8 mouse cellular contexts compared by ENCODE assay signal in genomic region chr9:44515131-44515751, GRCm38 (mm10). TPM values are rescaled to one million over a fixed set of nuclear protein-coding genes. Genes with fewer than 3 reads are reported as not detected.
DNase-seq lines count a peak whose midpoint lies in the region; ATAC-seq and TF ChIP-seq lines count a peak whose summit lies in the region.

No protein-coding gene starts in this region.

- dilution Hi-C loops in CH12.LX (cut with MboI; ENCODE audit: extremely low pct_ligation_motif_present, extremely low pct_unique_long_range_greater_than_20kb, low sequenced_read_pairs), result no loop called here

- in situ Hi-C loops in CH12.LX (cut with MboI; ENCODE audit: low pct_ligation_motif_present, low pct_unique_long_range_greater_than_20kb, low sequenced_read_pairs), result no loop called here

- TF ChIP-seq EP300 in CH12.LX (IDR thresholded peaks at IDR 0.05; ENCODE audit: low read length), result peak; percentile 60

- DNase-seq in A20 (ENCODE audit: low read depth, low spot score), result peak; percentile 86
- DNase-seq in CH12.LX (ENCODE audit: extremely low read depth), result peak; percentile 70
- DNase-seq in liver, result peak; percentile 69
- peak; percentile 52 to 66 for DNase-seq in natural killer cell, adult 2 months (ENCODE audit: low spot score in 2 of 2)
- DNase-seq in hindbrain, embryonic 11.5 days (ENCODE audit: low spot score), result no peak
- no peak for DNase-seq in Muller cell, postnatal 12 days (ENCODE audit: inconsistent ontology term)
- DNase-seq in cerebellum, postnatal 14 days, result no peak

- WGBS in heart, embryonic 12.5 days, result 47% methylated on average over 12 of the region's 12 CpGs
- WGBS in hindbrain, embryonic 11.5 days, result 67% methylated on average over 12 of the region's 12 CpGs

- no peak overlapping the region for H3K9ac ChIP-seq in CH12.LX (ENCODE audit: insufficient read depth, low read depth)
- no peak overlapping the region for H3K9ac ChIP-seq in heart, embryonic 12.5 days
- H3K9ac ChIP-seq in hindbrain, embryonic 11.5 days (ENCODE audit: low read depth, low read length), result no peak overlapping the region

- peaks cover 18 to 88% of the 10 kb centered on the region in 2 experiments for H3K36me3 ChIP-seq in CH12.LX (replicated peaks in 1 of 2; ENCODE audit: control insufficient read depth in 1 of 2, insufficient read depth in 1 of 2, low read length in 1 of 2)
- H3K36me3 ChIP-seq in heart, embryonic 12.5 days, result no peaks in the 10 kb centered on the region
- H3K36me3 ChIP-seq in hindbrain, embryonic 11.5 days (ENCODE audit: control insufficient read depth, insufficient read depth, low read length), result no peaks in the 10 kb centered on the region

- peak overlapping the region; percentile 10; the same call in 1 of the 2 replicates for H3K27ac ChIP-seq in CH12.LX (ENCODE audit: insufficient read depth, low read depth)
- peak overlapping the region; percentile 25; the same call in 1 of the 2 replicates for H3K27ac ChIP-seq in heart, embryonic 12.5 days (ENCODE audit: poor library complexity, severe bottlenecking)
- H3K27ac ChIP-seq in hindbrain, embryonic 11.5 days (ENCODE audit: low read depth, low read length), result no peak overlapping the region

- peak; percentile 49 for ATAC-seq in heart, embryonic 12.5 days (ENCODE audit: insufficient number of reproducible peaks, low FRiP score)
- no peak for ATAC-seq in hindbrain, embryonic 11.5 days (ENCODE audit: low FRiP score)

- no peak; the same call in 1 of the 2 replicates for TF ChIP-seq RAD21 in CH12.LX (IDR thresholded peaks at IDR 0.05; ENCODE audit: low read depth, low read length)

- peak overlapping the region in 1 of 3 experiments; percentile 3 for H3K4me3 ChIP-seq in CH12.LX (replicated peaks in 1 of 3; ENCODE audit: low read depth in 2 of 3, low read length in 2 of 3, poor library complexity in 1 of 3)
- H3K4me3 ChIP-seq in heart, embryonic 12.5 days, result no peak overlapping the region
- H3K4me3 ChIP-seq in hindbrain, embryonic 11.5 days (ENCODE audit: low read depth, low read length), result no peak overlapping the region

- H3K4me1 ChIP-seq in CH12.LX (ENCODE audit: control insufficient read depth in 1 of 2, insufficient read depth in 2 of 2), result peaks cover 35 to 96% of the 10 kb centered on the region in 2 experiments
- H3K4me1 ChIP-seq in heart, embryonic 12.5 days (replicated peaks), result peaks cover 26% of the 10 kb centered on the region
- no peaks in the 10 kb centered on the region for H3K4me1 ChIP-seq in hindbrain, embryonic 11.5 days (replicated peaks; ENCODE audit: control insufficient read depth, insufficient read depth, low read length)

- peak; percentile 54 for TF ChIP-seq POLR2A in CH12.LX (IDR thresholded peaks at IDR 0.05; ENCODE audit: low read depth, low read length)

- no peaks in the 10 kb centered on the region for H3K79me2 ChIP-seq in CH12.LX (replicated peaks; ENCODE audit: control insufficient read depth, extremely low read depth, insufficient read depth, poor library complexity, severe bottlenecking)

- peak overlapping the region; percentile 2; the same call in 1 of the 2 replicates for H3K4me2 ChIP-seq in CH12.LX (ENCODE audit: insufficient read depth, low read depth, poor library complexity, severe bottlenecking)
- H3K4me2 ChIP-seq in heart, embryonic 12.5 days, result peak overlapping the region; percentile 35
- H3K4me2 ChIP-seq in hindbrain, embryonic 11.5 days (replicated peaks; ENCODE audit: low read depth, low read length), result no peak overlapping the region

- no peaks in the 10 kb centered on the region for H3K9me3 ChIP-seq in CH12.LX (replicated peaks; ENCODE audit: low read length)
- H3K9me3 ChIP-seq in heart, embryonic 12.5 days (replicated peaks), result no peaks in the 10 kb centered on the region
- H3K9me3 ChIP-seq in hindbrain, embryonic 11.5 days (ENCODE audit: control insufficient read depth, low read length), result no peaks in the 10 kb centered on the region

- no peak for TF ChIP-seq CTCF in CH12.LX (conservative IDR thresholded peaks at IDR 0.05 in 1 of 2, IDR thresholded peaks at IDR 0.05 in 1 of 2; ENCODE audit: low read depth in 2 of 2, low read length in 2 of 2)

- H3K27me3 ChIP-seq in CH12.LX (replicated peaks), result no peaks in the 10 kb centered on the region
- no peaks in the 10 kb centered on the region for H3K27me3 ChIP-seq in heart, embryonic 12.5 days (replicated peaks)
- H3K27me3 ChIP-seq in hindbrain, embryonic 11.5 days (ENCODE audit: control insufficient read depth, insufficient read depth, low read length), result no peaks in the 10 kb centered on the region

TF ChIP-seq in CH12.LX, 34 proteins besides CTCF, POLR2A, EP300 and RAD21:
- no peak for TF ChIP-seq UBTF (IDR thresholded peaks at IDR 0.05; ENCODE audit: low read depth, low read length)
- TF ChIP-seq MAFK (IDR thresholded peaks at IDR 0.05; ENCODE audit: insufficient replicate concordance, low read length), result no peak
- no peak for TF ChIP-seq MAX (IDR thresholded peaks at IDR 0.05; ENCODE audit: low read length)
- no peak; the same call in none of the 2 replicates for TF ChIP-seq HCFC1 (IDR thresholded peaks at IDR 0.05; ENCODE audit: low read depth, low read length)
- no peak for TF ChIP-seq SMC3 (IDR thresholded peaks at IDR 0.05; ENCODE audit: low read depth, low read length)
- TF ChIP-seq JUND (conservative IDR thresholded peaks at IDR 0.05; ENCODE audit: low read depth, low read length), result peak; percentile 62
- peak; percentile 47; the same call in 1 of the 2 replicates for TF ChIP-seq IRF4 (IDR thresholded peaks at IDR 0.05; ENCODE audit: low read depth, low read length)
- TF ChIP-seq ZNF384 (IDR thresholded peaks at IDR 0.05; ENCODE audit: low read depth, low read length), result no peak
- peak; percentile 65 for TF ChIP-seq ELF1 (IDR thresholded peaks at IDR 0.05; ENCODE audit: low read depth, low read length)
- TF ChIP-seq MEF2A (IDR thresholded peaks at IDR 0.05; ENCODE audit: borderline replicate concordance, low read depth, low read length), result no peak
- no peak for TF ChIP-seq MAZ (IDR thresholded peaks at IDR 0.05; ENCODE audit: low read depth, low read length)
- no peak for TF ChIP-seq ZMIZ1 (IDR thresholded peaks at IDR 0.05; ENCODE audit: low read depth, low read length)
- TF ChIP-seq BHLHE40 (IDR thresholded peaks at IDR 0.05; ENCODE audit: low read depth, low read length), result peak; percentile 35; the same call in 1 of the 2 replicates
- no peak for TF ChIP-seq POLR2AphosphoS2 (IDR thresholded peaks at IDR 0.05; ENCODE audit: low read depth, low read length)
- TF ChIP-seq TBP (conservative IDR thresholded peaks at IDR 0.05; ENCODE audit: low read depth, low read length), result peak; percentile 35; the same call in 1 of the 2 replicates
- TF ChIP-seq SIN3A (IDR thresholded peaks at IDR 0.05; ENCODE audit: low read length), result no peak
- TF ChIP-seq NELFE (IDR thresholded peaks at IDR 0.05; ENCODE audit: low read depth, low read length), result no peak
- peak; percentile 95 for TF ChIP-seq TCF12 (IDR thresholded peaks at IDR 0.05; ENCODE audit: low read depth, low read length)
- 0 out of 2 replicates have a peak, but pooled peaks have one; percentile 36 for TF ChIP-seq JUN (IDR thresholded peaks at IDR 0.05; ENCODE audit: insufficient read depth, low read depth, low read length)
- no peak for TF ChIP-seq USF1 (IDR thresholded peaks at IDR 0.05; ENCODE audit: low read depth, low read length)
- no peak for TF ChIP-seq CHD2 (IDR thresholded peaks at IDR 0.05; ENCODE audit: low read length)
- TF ChIP-seq E2F4 (IDR thresholded peaks at IDR 0.05; ENCODE audit: insufficient replicate concordance, low read depth, low read length), result no peak
- TF ChIP-seq MYC (IDR thresholded peaks at IDR 0.05; ENCODE audit: low read depth, low read length), result 0 out of 2 replicates have a peak, but pooled peaks have one; percentile 29

RNA-seq across cellular contexts. Expression of gene Bcl9l, which starts 32.6 kb away (rescaled TPM):
- total RNA-seq in CH12.LX (2012; rRNA removed) (0.88 and 1.6 TPM in 2 replicates), CH12.LX (2014; rRNA removed) (0.08 and 0.67 TPM in 2 replicates)
- polyA plus RNA-seq in CH12.LX (2012; ENCODE audit: insufficient read length, low read depth), result 6.2 and 7.5 TPM in 2 replicates
- 11.3 and 12.3 TPM in 2 replicates for polyA plus RNA-seq in heart, embryonic 12.5 days (2016; fragmentation: Nextera tagmentation; extraction: Ambion mirVana)
- 8.6 and 10.1 TPM in 2 replicates for polyA plus RNA-seq in hindbrain, embryonic 11.5 days (2014; fragmentation: Nextera tagmentation; extraction: Ambion mirVana)

RNA-seq across cellular contexts. Expression of gene Cxcr5, which starts 46.4 kb away (rescaled TPM):
- total RNA-seq in CH12.LX (2012; rRNA removed) (27.7 and 30.2 TPM in 2 replicates), CH12.LX (2014; rRNA removed) (75.4 and 93.4 TPM in 2 replicates)
- polyA plus RNA-seq in CH12.LX (2012; ENCODE audit: insufficient read length, low read depth), result 61.2 and 70.5 TPM in 2 replicates
- polyA plus RNA-seq in heart, embryonic 12.5 days (2016; fragmentation: Nextera tagmentation; extraction: Ambion mirVana), result not detected in 2 replicates
- 0.11 and 0.48 TPM in 2 replicates for polyA plus RNA-seq in hindbrain, embryonic 11.5 days (2014; fragmentation: Nextera tagmentation; extraction: Ambion mirVana)

Comparison
In these comparisons a context has a peak if more than half of its experiments do, and no peak if none do; other contexts are left out.
1. DNase-seq: peak in A20 (single experiment), CH12.LX (single experiment), liver (single experiment) and natural killer cell, adult 2 months (2 of 2); none in hindbrain, embryonic 11.5 days (single experiment), Muller cell, postnatal 12 days (single experiment) and cerebellum, postnatal 14 days (0 of 2).
2. RNA of gene Cxcr5, which starts 46.4 kb away (polyA plus RNA-seq): 61.2 to 70.5 TPM in CH12.LX; 0.11 to 0.48 TPM in hindbrain, embryonic 11.5 days and not detected in heart, embryonic 12.5 days; every median in the first group is over 10 times any median in the second.